Mouse (Mus musculus): ENCODE measurements around the gene Sgcd.

Gene Sgcd

DNA sequence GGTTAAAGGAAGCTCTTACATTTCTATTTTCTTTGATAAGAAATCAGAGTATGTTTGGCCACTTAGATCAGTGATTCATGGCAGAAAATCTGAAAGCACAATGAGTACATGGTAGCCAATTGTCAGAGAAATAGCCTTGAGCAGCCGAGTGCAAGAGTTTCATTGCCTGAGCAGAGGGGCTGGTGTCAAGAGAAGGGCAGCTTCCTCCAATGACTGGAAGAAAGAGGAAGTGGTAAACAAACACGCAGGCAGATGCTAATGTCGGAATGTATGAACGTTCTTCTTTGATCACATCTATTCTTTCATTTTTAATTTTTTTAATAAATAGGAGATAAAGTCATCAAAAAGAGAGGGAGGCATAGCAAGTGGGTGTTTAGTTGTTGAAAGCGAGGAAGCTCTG lies 956.5 kb downstream of the Sgcd start:
- DNase-seq (ENCODE audit: low read depth in 2 of 2, low spot score in 2 of 2), result no peak

DNA sequence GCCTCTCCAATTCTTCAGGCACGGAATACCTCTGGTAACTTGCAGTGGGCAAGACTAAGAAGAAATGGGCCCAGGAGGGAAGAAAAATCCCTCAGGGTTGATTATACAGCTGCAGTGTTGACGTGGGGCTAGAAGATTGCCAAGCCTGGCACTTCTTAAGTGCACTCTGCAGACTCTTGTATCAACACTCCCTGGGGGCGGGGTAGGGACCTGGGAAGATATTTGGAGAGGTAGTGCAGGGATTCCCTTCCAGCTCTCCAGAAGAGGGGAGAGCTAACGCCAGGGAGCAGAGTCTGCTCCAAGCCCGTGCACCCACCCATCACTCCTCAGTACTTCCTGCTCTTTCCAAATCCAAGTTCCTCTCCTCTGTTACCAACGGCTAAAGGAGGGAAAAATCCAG lies 967.9 kb downstream of the Sgcd start:
- no peak for DNase-seq (ENCODE audit: low read depth in 2 of 2, low spot score in 2 of 2)

DNA sequence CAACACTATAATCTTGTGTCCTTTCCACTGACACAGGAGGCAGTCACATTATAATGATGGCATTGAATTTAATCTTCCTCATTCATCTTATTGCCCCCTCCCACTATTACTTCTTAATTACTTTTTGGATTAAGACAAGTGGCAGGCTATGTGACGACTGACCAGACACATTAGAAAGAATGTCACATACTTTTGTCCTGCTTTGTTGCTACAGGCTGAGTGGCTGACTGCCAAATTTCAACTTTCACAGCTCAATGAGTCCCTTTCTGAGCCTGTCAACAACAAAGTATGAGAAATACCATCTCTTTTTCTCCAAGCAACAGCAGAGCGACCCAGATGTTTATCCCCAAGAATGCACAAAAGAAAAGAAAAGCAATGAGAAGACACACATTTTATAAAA lies 970.6 kb downstream of the Sgcd start:
- no peak for DNase-seq (ENCODE audit: low read depth in 2 of 2, low spot score in 2 of 2)

DNA sequence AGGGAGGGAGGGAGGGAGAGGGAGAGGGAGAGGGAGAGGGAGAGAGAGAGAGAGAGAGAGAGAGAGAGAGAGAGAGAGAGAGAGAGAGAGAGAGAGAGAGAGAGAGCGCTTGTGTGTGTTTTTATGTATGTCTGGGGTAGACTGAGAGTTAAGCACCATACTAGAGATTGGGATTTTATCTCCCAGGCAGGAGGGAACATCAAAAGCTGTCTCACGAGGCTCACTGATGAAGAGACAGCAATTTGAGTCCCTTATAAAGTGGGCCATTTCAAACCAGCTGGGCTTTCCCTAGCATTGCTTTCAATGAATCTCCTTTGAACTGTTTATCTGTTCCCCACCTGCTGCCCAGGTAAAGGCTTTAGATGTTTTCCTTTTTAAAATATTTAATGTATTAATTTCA lies 973.1 kb downstream of the Sgcd start:
- DNase-seq (ENCODE audit: low read depth in 2 of 2, low spot score in 2 of 2), result no peak

DNA sequence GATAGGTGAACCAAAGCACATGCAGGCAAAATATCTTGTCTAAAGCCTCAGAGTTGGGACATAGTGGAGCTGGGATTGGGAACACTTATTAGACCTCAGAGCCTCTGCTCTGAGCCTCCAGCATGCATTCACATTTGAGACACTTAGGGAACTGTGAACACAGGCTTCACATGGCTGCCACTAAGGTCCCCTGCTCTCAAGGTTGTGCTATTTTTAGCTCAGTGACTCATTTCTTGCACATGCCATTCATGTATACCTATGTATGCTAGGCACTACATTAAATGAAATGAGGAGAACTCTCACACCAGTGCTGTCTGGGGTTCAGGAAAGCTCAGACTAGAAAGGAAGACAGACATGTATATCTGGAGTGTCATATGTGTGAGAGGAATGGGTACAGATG lies 974.5 kb downstream of the Sgcd start:
- no peak for DNase-seq (ENCODE audit: low read depth in 2 of 2, low spot score in 2 of 2)

DNA sequence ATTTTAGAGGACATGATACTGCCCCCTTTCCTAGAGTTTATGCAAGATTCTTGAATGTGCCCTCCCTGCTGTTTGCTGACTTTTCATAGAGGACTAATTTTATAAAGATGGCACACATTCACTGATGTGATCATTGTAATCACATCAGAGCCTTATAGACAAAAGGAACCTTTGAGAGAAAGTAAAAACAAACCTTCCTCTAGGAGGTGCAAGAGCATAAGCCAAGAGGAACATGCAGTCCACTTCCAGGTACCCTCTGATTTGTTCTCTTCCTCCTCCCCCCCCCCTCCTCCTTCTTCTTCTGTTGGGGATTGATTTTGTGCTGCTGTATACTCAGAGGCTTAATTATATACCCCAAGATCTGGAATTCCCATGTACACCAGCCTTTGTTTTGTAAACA lies 978.6 kb downstream of the Sgcd start:
- no peak for DNase-seq (ENCODE audit: low read depth in 2 of 2, low spot score in 2 of 2)

DNA sequence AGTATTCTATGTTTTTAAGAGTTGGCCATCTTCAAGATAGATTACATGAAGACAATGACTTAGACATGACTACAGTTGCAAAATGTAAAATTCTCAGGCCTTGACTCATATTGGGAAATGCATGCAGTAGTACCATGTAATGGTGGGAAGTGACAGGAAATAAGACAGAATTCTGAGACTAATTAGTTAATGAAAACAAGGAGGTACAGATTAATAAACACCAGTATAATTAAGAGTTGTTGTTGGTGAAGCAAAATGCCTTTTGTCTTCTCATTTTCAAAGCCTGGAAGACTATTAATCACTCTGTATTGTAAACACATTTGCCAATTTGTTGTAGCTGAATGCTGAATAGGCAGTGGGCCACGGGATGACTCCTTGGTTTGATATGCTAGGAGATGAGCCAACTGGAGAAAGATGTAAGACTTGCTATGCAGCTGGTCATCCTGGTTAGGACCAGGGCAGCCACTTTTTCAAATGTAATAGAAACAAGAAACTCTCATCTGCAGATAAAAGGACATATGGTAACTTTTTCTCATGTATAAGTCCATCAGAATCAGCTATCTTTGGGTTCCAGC lies 983.4 kb downstream of the Sgcd start:
- no peak for DNase-seq (ENCODE audit: low read depth in 2 of 2, low spot score in 2 of 2)

DNA sequence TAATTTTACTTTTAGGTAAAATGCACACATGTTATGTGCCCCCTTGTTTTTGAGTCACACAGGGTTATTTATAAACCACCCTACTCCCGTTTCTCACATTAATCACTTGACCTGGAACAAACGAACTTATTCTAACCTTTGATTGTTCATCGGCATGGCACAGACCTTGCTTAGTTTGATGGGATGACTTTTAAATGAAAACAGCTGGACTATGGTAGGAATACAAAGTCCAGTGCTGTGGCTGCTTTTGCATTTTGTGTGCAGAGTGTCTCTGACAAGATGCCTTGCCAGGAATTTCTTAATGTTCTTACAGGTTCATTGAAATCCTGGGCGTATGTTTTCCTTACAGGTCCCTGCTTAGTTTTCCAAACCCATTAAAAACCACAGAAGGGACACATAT lies 1049.5 kb downstream of the Sgcd start:
- DNase-seq (ENCODE audit: low read depth in 2 of 2, low spot score in 2 of 2), result no peak

DNA sequence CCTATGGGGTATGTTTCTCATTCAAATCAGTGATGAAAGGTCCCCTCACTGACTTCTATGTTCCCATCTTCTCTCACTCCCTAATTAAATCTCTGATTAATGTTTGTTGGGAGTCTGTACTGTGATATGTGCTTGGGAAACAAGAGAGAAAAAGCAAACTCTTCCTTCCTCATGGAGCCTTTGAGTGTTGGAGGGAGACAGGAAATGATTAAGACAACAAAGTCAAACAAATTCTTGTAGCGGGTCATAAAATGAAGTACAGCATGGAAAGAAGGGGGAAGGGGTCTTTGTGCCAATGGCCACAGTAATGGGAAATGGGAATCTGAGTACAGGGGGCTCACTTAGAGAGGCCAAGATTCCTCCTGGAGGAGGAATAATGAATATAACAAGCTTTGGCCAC lies 1063.8 kb downstream of the Sgcd start:
- DNase-seq (ENCODE audit: low read depth in 2 of 2, low spot score in 2 of 2), result no peak

DNA sequence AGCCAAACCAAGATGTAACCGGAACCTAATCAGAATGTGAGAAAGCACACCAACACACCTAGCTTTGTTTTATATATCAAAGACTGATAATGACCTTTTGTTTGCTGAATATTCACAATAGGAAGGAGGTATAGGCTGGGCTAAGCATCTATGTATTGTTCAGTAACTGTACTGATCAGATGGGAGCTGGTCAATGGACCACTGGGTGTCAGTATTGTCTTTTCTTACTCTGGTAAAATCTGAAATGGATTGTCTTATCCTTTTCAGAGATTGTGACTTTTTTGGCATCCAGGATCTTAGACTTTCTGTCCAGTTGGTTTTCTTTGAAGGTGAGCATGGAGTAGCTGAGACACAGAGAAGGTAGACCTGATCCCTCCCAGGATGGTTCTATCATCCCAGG lies 1068.5 kb downstream of the Sgcd start:
- no peak for DNase-seq (ENCODE audit: low read depth in 2 of 2, low spot score in 2 of 2)

DNA sequence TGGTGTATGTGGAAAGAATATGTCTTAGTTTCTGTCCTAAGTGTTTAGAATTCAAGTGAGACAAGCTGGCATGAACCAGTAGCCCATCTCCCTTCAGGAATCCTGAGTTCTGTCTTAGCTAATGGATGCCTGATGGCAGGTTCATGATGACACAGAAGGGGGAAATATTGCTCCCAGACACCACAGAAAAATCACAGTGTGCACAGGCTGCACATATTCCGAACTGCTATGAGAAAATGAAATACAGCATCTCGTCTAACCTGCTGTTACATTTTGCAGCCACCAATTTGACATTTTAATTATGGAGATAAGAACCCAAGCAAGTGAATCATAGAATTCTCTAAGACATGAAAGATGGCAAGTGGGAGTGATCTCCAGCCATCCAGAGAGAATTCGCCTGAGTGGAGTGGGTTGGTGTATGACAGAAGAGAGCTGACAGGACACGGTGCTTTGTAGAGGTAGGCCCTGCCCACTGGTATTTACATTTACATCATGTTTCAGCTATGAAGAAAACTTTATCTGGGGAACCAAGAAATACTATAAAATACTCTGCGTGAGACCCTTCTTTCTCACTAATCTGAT lies 1076.0 kb downstream of the Sgcd start:
- DNase-seq (ENCODE audit: low read depth in 2 of 2, low spot score in 2 of 2), result no peak

DNA sequence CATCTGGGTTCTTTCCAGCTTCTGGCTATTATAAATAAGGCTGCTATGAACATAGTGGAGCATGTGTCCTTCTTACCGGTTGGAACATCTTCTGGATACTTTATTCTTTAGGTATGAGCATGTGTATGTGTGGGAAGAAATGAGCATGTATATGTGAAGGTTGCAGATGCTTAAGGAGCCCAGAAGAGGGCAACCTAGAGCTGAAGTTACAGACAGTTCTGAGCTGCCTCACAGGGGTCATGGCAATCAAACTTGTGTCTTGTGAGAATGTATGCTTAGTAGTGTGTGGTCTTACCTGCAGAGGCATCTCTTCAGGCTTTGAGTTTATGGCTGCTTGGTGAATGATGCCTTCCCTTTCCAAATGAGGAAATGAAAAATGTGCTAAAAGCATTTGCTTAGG lies 1084.5 kb downstream of the Sgcd start:
- no peak for DNase-seq (ENCODE audit: low read depth in 2 of 2, low spot score in 2 of 2)

DNA sequence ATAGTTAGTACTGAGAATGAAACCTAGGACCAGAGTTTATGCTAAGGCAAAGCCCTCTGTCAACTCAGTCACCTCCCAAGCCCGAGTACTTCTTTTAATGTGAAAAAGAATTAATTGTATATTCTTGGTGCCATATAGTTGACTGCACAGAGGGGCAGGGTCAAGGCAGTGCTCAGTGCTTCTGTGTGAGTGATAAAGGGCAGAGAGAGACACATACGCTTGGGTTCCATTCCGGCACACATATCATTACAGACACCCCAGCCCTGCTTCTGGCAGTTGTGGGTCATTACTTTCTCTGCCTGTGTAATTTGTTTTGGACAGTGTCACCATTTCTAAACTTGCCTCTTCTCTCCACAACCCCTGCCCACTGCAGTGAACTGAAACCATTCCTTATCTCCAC lies 1099.7 kb downstream of the Sgcd start:
- no peak for DNase-seq (ENCODE audit: low read depth in 2 of 2, low spot score in 2 of 2)

DNA sequence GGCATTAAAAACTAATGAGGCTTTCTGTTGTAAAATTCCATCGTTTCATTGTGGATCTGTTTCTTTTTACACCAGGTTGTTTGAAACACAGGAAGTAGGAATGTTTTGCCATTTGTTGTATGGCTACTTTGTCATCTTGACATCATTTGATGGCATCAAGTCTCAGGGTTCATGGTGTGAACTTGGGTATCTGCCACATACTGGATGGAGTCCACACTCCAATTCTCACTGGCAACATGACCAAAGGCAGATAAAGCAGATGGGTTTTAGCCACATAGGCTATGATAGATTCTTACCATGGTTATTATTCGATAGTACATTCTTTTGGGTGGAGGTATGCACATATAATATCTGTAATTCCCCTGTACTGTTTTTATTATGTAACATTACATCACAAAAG lies 1106.3 kb downstream of the Sgcd start:
- DNase-seq (ENCODE audit: low read depth in 2 of 2, low spot score in 2 of 2), result no peak

DNA sequence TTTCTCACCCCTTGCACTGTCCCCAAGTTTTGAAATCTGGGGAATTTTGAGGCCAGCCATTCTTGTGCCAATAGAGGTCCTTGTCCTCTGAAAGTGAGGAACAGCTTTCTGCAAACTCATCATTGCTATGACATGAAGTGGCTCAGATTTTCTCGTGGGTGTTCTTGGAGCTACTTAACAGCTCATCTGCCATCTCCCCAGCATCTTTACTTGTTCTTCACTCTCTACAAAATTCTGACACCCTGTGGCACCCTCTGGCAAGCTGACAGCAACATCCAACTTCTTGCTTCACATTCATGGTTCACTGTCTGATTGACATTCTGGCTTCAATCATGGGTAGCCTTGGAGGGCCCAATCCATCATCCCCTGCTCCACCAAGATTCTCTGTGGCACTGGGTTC lies 1113.0 kb downstream of the Sgcd start:
- no peak for DNase-seq (ENCODE audit: low read depth in 2 of 2, low spot score in 2 of 2)

DNA sequence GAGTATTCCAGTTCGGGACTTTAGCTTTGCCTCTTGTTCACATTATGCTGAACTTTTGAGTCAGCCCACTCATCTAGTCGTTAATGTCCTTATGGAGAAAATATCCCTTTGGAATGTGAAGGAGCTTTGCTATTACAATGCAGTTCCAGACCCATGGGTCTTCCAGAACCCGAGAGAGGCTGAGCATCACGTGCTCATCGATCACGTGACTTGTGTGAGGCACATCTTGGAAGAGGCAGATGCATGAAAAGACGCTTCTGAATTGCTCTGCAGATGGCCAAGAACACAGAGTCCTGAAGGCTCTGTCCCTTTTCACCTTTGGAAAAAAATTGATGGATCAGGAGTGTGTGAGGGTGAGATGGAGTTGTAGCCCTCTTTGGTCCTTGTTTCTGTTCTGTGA lies 1120.2 kb downstream of the Sgcd start:
- no peak for DNase-seq (ENCODE audit: low read depth in 2 of 2, low spot score in 2 of 2)

DNA sequence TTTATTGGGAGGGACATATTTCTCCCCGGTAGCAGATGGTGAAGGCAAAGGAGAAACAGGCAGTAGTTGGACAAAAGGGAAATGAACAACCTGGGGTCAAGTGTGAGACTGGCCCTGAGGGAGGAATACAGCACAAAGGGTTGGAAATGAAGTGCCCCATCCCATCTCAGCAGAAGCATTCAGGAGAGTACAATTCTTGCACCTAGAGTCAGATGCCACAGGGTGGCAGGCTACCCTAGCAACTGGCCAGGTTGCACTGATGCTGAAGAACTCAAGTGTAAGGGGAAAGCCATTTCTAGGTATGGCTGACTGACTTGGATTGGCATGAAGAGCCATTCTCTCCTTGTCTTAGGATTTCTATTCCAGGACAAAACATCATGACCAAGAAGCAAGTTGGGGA lies 1124.0 kb downstream of the Sgcd start:
- DNase-seq (ENCODE audit: low read depth in 2 of 2, low spot score in 2 of 2), result no peak

DNA sequence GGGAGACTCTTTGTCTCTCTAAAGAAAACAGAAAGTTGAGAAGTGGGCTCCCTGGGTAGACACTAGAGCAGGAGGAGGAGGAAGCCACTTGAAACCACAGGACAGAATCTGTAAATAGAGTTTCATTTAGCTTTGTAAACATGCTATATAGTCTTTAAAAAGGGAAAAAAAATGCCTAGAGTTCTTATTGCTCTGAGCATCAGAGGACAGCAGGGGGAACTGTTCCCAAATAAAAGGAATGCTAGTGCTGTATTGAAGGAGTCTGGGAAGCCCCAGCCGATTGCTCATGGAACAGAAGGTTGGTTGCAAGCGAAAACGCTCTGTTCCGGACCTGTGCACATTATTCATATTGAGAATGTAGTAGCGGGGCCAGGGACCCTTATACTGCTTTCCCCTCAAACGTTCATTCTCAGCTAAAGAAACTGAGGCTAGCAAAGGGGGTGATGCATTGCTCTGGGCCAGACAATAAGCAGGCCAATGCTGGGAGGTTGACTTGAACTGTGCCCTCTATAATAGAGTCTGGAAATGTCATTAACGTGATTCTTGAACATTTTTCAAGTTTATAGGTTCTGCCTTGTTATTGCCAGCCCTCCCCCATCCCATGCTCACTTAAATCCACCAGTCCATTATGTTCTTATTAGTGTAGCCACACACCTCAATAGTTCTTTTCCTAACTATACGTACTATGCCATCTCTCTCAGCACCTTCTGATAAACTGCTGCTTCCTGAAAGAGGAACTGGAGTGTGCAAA lies 1140.4 kb downstream of the Sgcd start:
- DNase-seq (ENCODE audit: low read depth in 2 of 2, low spot score in 2 of 2), result no peak

DNA sequence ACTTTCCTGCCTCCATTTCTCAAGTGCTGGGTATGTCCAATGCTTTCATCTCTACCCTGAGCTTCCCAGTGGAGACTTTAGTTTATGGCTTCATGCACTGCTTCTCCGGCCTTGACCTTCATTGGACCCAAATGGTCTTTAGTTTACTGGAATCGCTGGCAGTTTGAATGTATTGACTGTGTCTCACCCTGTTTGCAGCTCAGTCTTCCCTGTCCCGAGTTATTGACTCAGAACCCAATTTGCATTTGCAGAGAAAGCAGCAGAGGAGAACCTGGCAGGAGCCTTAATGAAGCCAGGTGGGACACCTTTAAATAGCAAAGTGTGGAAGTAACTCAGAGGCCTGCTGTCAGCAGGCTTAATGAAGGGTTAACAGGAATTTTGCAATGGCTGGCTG lies 1140.9 kb downstream of the Sgcd start:
- DNase-seq (ENCODE audit: low read depth in 2 of 2, low spot score in 2 of 2), result no peak

DNA sequence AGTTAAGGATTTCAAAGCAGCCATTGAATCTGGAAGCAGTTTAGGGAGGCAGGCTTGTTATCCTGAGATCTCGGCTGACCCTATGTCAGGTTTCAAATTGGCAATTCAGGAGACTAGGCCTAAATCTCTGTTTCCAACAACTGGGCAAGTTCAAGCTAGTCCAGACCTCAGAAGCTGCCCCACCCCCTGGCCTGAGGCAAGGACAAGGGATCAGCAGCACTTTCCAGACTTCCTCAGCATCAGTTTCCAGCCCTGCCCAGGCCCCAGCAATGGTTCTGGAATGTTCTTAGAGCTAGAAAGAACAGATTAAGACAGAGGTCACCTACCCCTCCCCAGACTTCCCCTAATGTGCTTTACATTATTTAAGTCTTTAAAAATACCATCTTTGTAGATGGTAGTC lies 1142.1 kb downstream of the Sgcd start:
- DNase-seq (ENCODE audit: low read depth in 2 of 2, low spot score in 2 of 2), result no peak

All from CD8-positive naive resting alpha-beta T cell, adult 2 months (primary cell).